Mouse (Mus musculus): Measurements from ENCODE around the gene Cnpy4. TPM values are rescaled to one million over a fixed set of nuclear protein-coding genes. Genes with fewer than 3 reads are reported as not detected.

The Cnpy4 gene
- polyA plus RNA-seq, 1 experiment from 2014 or later = 33.7 TPM

DNA sequence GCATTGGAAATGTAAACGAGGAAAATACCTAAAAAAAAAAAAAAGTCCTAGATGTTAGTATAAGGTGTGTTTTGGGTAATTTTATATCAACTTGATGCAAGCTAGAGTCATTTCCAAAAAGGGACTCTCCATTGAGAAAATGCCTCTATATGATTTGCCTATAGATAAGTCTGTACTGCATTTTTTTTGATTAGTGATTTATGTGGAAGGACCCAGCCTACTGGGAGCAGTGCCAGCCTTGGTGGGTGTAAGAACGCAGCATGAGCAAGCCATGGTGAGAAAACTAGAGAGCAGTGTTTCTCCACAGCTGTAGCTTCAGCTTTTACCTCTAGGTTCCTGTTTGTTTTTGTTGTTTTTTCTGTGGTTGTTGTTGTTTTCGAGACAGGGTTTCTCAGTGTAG lies 36.0 kb downstream of the Cnpy4 start:
- no peaks in the 10 kb centered on the region for H3K9me3 ChIP-seq (replicated peaks; ENCODE audit: control insufficient read depth, low read length)
- ATAC-seq (replicated peaks; ENCODE audit: insufficient number of reproducible peaks, low FRiP score, low TSS enrichment) = no peak
- H3K4me2 ChIP-seq = no peak overlapping the region
- no peaks in the 10 kb centered on the region for H3K4me1 ChIP-seq (ENCODE audit: control insufficient read depth, insufficient read depth, low read length)
- no peak overlapping the region for H3K27ac ChIP-seq (ENCODE audit: low read depth, low read length)
- WGBS (ENCODE audit: insufficient replicate concordance) = 57% methylated on average over 3 of the region's 3 CpGs
- no peak overlapping the region for H3K9ac ChIP-seq (ENCODE audit: low read depth, low read length)
- no peaks in the 10 kb centered on the region for H3K36me3 ChIP-seq (ENCODE audit: control insufficient read depth, insufficient read depth, low read length)
- H3K4me3 ChIP-seq (ENCODE audit: low read depth, low read length) = no peak overlapping the region
- no peaks in the 10 kb centered on the region for H3K27me3 ChIP-seq (ENCODE audit: control insufficient read depth, insufficient read depth, low read length)

DNA sequence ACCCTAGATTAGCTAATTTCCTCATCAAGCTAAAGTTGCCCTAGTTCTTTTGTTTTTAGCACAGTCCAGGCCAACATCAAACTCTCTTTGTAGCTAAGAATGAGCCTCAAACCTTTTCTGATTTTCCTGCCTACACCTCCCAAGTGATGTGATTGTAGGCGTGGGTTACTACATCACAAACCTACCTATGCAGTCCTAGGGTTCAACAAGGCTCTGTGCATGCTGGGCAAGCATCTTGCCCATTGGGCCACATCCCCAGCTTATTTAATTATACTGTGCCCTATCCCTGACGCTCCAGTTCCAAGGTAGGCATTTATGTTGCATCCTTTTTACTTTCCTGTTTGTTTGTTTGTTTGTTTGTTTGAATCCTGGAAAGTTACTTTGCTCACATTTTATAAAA lies 38.4 kb downstream of the Cnpy4 start, which contains the start of gene Nxpe5:
Gene Nxpe5, plus strand, starts transcription at position 199 of the 400 bp plus-strand sequence.
- no peaks in the 10 kb centered on the region for H3K27me3 ChIP-seq (ENCODE audit: control insufficient read depth, insufficient read depth, low read length)
- H3K9ac ChIP-seq (ENCODE audit: low read depth, low read length) = no peak within 1 kb of the TSS
- no peak within 1 kb of the TSS for H3K4me3 ChIP-seq (ENCODE audit: low read depth, low read length)
- H3K4me2 ChIP-seq = no peak within 1 kb of the TSS
- no peak for ATAC-seq (replicated peaks; ENCODE audit: insufficient number of reproducible peaks, low FRiP score, low TSS enrichment)
- H3K27ac ChIP-seq (ENCODE audit: low read depth, low read length) = no peak within 1 kb of the TSS
- no peaks in the 10 kb centered on the region for H3K36me3 ChIP-seq (ENCODE audit: control insufficient read depth, insufficient read depth, low read length)
- 41% methylated on average over 2 of the region's 2 CpGs for WGBS (ENCODE audit: insufficient replicate concordance)
- no peaks in the 10 kb centered on the region for H3K9me3 ChIP-seq (replicated peaks; ENCODE audit: control insufficient read depth, low read length)
- H3K4me1 ChIP-seq (ENCODE audit: control insufficient read depth, insufficient read depth, low read length) = no peaks in the 10 kb centered on the region

DNA sequence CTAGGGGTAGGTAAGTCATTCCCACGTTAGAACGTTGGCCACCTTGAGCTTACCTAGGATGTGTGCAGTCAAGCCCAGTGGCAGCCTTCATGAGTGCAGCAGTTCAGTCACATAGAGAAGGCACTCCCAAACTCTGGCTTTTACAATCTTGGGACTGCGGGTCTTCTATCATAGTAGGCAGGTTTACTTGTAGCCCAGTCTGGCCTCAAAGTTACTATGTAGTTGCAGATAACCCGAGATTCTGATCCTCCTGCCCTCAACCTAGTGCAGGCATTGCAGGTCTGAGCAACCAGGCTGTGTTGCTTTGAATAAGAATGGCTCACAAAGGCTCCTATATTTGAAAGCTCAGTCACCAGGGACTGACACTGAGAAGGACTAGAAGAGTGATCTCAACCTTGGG lies 39.2 kb downstream of the Cnpy4 start:
- no peaks in the 10 kb centered on the region for H3K9me3 ChIP-seq (replicated peaks; ENCODE audit: control insufficient read depth, low read length)
- no peak overlapping the region for H3K4me2 ChIP-seq
- H3K27me3 ChIP-seq (ENCODE audit: control insufficient read depth, insufficient read depth, low read length) = no peaks in the 10 kb centered on the region
- H3K36me3 ChIP-seq (ENCODE audit: control insufficient read depth, insufficient read depth, low read length) = no peaks in the 10 kb centered on the region
- no peak overlapping the region for H3K9ac ChIP-seq (ENCODE audit: low read depth, low read length)
- no peak for ATAC-seq (replicated peaks; ENCODE audit: insufficient number of reproducible peaks, low FRiP score, low TSS enrichment)
- WGBS (ENCODE audit: insufficient replicate concordance) = 76% methylated on average over 4 of the region's 4 CpGs
- H3K4me1 ChIP-seq (ENCODE audit: control insufficient read depth, insufficient read depth, low read length) = no peaks in the 10 kb centered on the region
- H3K27ac ChIP-seq (ENCODE audit: low read depth, low read length) = no peak overlapping the region
- H3K4me3 ChIP-seq (ENCODE audit: low read depth, low read length) = no peak overlapping the region

DNA sequence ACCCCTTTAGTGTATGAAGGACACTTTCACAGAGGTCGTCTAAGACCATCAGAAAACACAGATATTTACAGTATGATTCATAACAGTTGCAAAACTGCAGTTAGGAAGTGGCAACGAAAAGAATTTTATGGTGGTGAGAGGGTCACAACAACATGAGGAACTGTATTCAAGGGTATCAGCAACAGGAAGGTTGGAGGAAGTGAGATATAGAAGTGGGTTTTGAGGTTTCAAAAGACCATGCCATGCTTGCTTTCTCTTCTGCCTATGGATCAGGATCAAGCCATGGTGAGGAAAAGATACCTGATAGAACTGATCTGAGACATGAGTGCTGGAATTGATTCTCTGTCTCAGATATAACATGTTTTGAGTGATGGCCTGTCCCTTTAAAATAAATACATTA lies 40.1 kb downstream of the Cnpy4 start:
- no peak for ATAC-seq (replicated peaks; ENCODE audit: insufficient number of reproducible peaks, low FRiP score, low TSS enrichment)
- 48% methylated on average over 2 of the region's 2 CpGs for WGBS (ENCODE audit: insufficient replicate concordance)
- Histone ChIP-seq H3K27ac (ENCODE audit: low read depth, low read length) (no peak overlapping the region), H3K36me3 (ENCODE audit: control insufficient read depth, insufficient read depth, low read length) (no peaks in the 10 kb centered on the region), H3K9me3 (replicated peaks; ENCODE audit: control insufficient read depth, low read length) (no peaks in the 10 kb centered on the region), H3K4me3 (ENCODE audit: low read depth, low read length) (no peak overlapping the region), H3K27me3 (ENCODE audit: control insufficient read depth, insufficient read depth, low read length) (no peaks in the 10 kb centered on the region), H3K9ac (ENCODE audit: low read depth, low read length) (no peak overlapping the region), H3K4me2 (no peak overlapping the region), H3K4me1 (ENCODE audit: control insufficient read depth, insufficient read depth, low read length) (no peaks in the 10 kb centered on the region)

DNA sequence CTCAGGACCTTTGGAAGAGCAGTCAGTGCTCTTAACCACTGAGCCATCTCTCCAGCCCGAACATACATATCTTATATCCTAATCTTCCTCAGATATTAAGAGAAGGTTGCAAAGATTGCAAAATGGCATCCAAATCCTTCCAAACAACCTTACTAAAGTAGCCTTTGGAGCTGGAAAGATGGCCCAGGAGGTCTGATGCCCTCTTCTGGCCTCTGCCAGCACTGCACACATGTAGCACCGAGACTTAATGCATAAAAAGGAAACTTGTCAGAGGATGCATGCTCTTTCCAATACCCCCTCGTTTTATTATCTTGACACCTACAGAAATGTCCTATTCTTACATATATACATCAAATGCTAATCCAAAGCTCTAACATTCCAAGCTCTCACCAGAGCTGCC lies 40.7 kb downstream of the Cnpy4 start:
- Histone ChIP-seq H3K27me3 (ENCODE audit: control insufficient read depth, insufficient read depth, low read length) (no peaks in the 10 kb centered on the region), H3K4me1 (ENCODE audit: control insufficient read depth, insufficient read depth, low read length) (no peaks in the 10 kb centered on the region), H3K27ac (ENCODE audit: low read depth, low read length) (no peak overlapping the region), H3K9me3 (replicated peaks; ENCODE audit: control insufficient read depth, low read length) (no peaks in the 10 kb centered on the region), H3K9ac (ENCODE audit: low read depth, low read length) (no peak overlapping the region), H3K4me3 (ENCODE audit: low read depth, low read length) (no peak overlapping the region), H3K36me3 (ENCODE audit: control insufficient read depth, insufficient read depth, low read length) (no peaks in the 10 kb centered on the region), H3K4me2 (no peak overlapping the region)
- WGBS (ENCODE audit: insufficient replicate concordance) = 53% methylated on average over 3 of the region's 3 CpGs
- ATAC-seq (replicated peaks; ENCODE audit: insufficient number of reproducible peaks, low FRiP score, low TSS enrichment) = no peak

DNA sequence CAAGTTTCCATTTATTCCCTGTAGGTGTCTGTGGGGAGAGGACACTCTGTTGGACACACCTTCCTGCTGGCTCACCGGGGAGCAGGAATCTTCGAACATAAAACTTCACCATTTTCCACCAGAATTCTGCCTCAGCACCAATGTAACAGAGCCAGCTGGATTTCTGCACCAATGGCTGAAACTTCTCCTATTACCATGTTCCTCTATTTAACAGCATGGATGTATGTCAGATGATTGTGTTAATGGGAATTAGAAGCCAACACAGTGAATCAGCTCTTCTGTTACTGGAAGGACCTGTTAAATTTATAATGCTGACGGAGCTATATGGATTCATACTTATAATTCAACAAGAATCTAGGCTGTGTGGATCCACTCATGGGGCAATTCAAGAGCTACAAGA lies 42.2 kb downstream of the Cnpy4 start:
- H3K4me3 ChIP-seq (ENCODE audit: low read depth, low read length) = no peak overlapping the region
- no peak for ATAC-seq (replicated peaks; ENCODE audit: insufficient number of reproducible peaks, low FRiP score, low TSS enrichment)
- 82% methylated on average over 3 of the region's 3 CpGs for WGBS (ENCODE audit: insufficient replicate concordance)
- no peaks in the 10 kb centered on the region for H3K9me3 ChIP-seq (replicated peaks; ENCODE audit: control insufficient read depth, low read length)
- H3K4me2 ChIP-seq = no peak overlapping the region
- H3K27ac ChIP-seq (ENCODE audit: low read depth, low read length) = no peak overlapping the region
- H3K4me1 ChIP-seq (ENCODE audit: control insufficient read depth, insufficient read depth, low read length) = no peaks in the 10 kb centered on the region
- H3K27me3 ChIP-seq (ENCODE audit: control insufficient read depth, insufficient read depth, low read length) = no peaks in the 10 kb centered on the region
- no peak overlapping the region for H3K9ac ChIP-seq (ENCODE audit: low read depth, low read length)
- H3K36me3 ChIP-seq (ENCODE audit: control insufficient read depth, insufficient read depth, low read length) = no peaks in the 10 kb centered on the region

DNA sequence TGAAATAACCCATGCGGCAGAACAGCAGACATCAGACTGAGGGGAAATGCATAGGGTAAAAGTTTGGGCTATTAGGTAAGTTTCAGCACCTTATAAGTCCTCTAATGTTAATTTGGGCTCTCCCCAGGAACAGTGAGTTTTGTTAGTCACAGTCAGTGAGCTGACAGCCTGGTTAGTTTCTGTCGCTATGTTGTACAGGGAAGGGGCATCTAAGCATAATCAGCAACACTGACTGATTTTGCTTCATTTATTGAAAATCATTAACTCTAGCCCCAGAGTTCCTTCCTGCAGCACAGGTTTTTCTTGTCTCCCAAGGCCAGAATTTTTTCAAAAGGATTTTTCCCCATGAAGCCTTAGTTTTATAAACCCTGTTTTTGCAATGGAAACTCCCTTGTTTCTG lies 46.5 kb downstream of the Cnpy4 start:
- Histone ChIP-seq H3K9me3 (replicated peaks; ENCODE audit: control insufficient read depth, low read length) (no peaks in the 10 kb centered on the region), H3K4me2 (no peak overlapping the region), H3K9ac (ENCODE audit: low read depth, low read length) (no peak overlapping the region), H3K27me3 (ENCODE audit: control insufficient read depth, insufficient read depth, low read length) (no peaks in the 10 kb centered on the region), H3K27ac (ENCODE audit: low read depth, low read length) (no peak overlapping the region), H3K4me3 (ENCODE audit: low read depth, low read length) (no peak overlapping the region), H3K4me1 (ENCODE audit: control insufficient read depth, insufficient read depth, low read length) (no peaks in the 10 kb centered on the region), H3K36me3 (ENCODE audit: control insufficient read depth, insufficient read depth, low read length) (no peaks in the 10 kb centered on the region)
- WGBS (ENCODE audit: insufficient replicate concordance) = 82% methylated on average over 2 of the region's 2 CpGs
- no peak for ATAC-seq (replicated peaks; ENCODE audit: insufficient number of reproducible peaks, low FRiP score, low TSS enrichment)

DNA sequence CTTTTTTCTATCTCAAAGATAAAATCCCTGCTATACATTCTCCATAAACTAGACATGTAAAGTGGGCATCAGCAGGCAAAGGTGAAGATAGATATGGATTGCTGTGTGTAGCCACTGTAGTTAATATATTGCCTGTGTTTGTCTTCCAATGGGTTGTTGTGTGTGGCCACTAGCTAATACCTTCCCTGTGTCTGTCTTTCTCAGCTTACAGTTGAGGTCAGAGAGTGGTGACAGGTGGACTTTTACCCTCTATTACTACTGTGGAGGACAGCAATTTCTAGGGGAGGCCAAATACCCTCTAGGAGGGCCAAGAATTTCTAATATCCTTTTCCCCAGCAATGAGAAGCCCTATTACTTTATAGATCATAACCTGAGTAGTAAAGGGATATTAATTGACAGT lies 46.9 kb downstream of the Cnpy4 start:
- no peak for ATAC-seq (replicated peaks; ENCODE audit: insufficient number of reproducible peaks, low FRiP score, low TSS enrichment)
- no peaks in the 10 kb centered on the region for H3K4me1 ChIP-seq (ENCODE audit: control insufficient read depth, insufficient read depth, low read length)
- H3K36me3 ChIP-seq (ENCODE audit: control insufficient read depth, insufficient read depth, low read length) = no peaks in the 10 kb centered on the region
- H3K9ac ChIP-seq (ENCODE audit: low read depth, low read length) = no peak overlapping the region
- H3K9me3 ChIP-seq (replicated peaks; ENCODE audit: control insufficient read depth, low read length) = no peaks in the 10 kb centered on the region
- no peak overlapping the region for H3K27ac ChIP-seq (ENCODE audit: low read depth, low read length)
- H3K4me3 ChIP-seq (ENCODE audit: low read depth, low read length) = no peak overlapping the region
- H3K4me2 ChIP-seq = no peak overlapping the region
- H3K27me3 ChIP-seq (ENCODE audit: control insufficient read depth, insufficient read depth, low read length) = no peaks in the 10 kb centered on the region

DNA sequence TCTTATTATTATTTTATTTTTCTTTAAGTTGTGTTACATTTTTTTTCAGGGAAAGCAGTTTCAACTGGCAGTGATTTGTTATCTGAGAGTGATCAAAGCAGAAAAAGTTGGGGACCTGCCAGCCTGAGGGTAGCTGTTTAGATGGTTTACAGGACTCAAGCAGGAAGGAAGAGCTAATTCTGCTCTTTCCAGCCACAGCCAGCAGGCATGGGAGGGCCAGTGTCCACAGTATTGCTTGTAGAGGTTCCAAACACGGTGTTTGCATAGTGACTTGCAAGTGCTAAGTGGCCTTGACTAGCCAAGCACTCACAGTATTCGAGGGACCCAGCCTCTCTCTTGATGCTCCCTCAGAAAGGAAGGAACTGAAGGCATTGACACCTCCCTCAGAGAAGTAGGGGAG lies 54.2 kb downstream of the Cnpy4 start:
- H3K4me1 ChIP-seq (ENCODE audit: control insufficient read depth, insufficient read depth, low read length) = no peaks in the 10 kb centered on the region
- H3K27ac ChIP-seq (ENCODE audit: low read depth, low read length) = no peak overlapping the region
- H3K4me3 ChIP-seq (ENCODE audit: low read depth, low read length) = no peak overlapping the region
- H3K9ac ChIP-seq (ENCODE audit: low read depth, low read length) = no peak overlapping the region
- H3K4me2 ChIP-seq = no peak overlapping the region
- H3K27me3 ChIP-seq (ENCODE audit: control insufficient read depth, insufficient read depth, low read length) = no peaks in the 10 kb centered on the region
- H3K9me3 ChIP-seq (replicated peaks; ENCODE audit: control insufficient read depth, low read length) = no peaks in the 10 kb centered on the region
- ATAC-seq (replicated peaks; ENCODE audit: insufficient number of reproducible peaks, low FRiP score, low TSS enrichment) = no peak
- no peaks in the 10 kb centered on the region for H3K36me3 ChIP-seq (ENCODE audit: control insufficient read depth, insufficient read depth, low read length)
- WGBS (ENCODE audit: insufficient replicate concordance) = 23% methylated on average over 2 of the region's 2 CpGs

Measured in heart, embryonic 11.5 days (tissue).